Mouse (Mus musculus): Measurements from ENCODE around the gene Tbc1d8. TPM values are rescaled to one million over a fixed set of nuclear protein-coding genes. Genes with fewer than 3 reads are reported as not detected.

Gene Tbc1d8
- polyA plus RNA-seq, 1 experiment from 2014 or later = 18.0 TPM

- ATAC-seq = no peak
- no peaks in the 10 kb centered on the region for H3K9me3 ChIP-seq (ENCODE audit: low read length)
- H3K27me3 ChIP-seq (replicated peaks; ENCODE audit: insufficient read depth, low read length) = no peaks in the 10 kb centered on the region
- no peak overlapping the region for H3K4me2 ChIP-seq (replicated peaks; ENCODE audit: low read depth, low read length)
- H3K9ac ChIP-seq (replicated peaks; ENCODE audit: low read depth) = no peak overlapping the region
- no peaks in the 10 kb centered on the region for H3K36me3 ChIP-seq (ENCODE audit: insufficient read depth, low read length)
- no peak for DNase-seq (ENCODE audit: low spot score)
- WGBS = 84% methylated on average over 7 of the region's 7 CpGs
- TF ChIP-seq CTCF (IDR thresholded peaks at IDR 0.05) = no peak
- no peak for TF ChIP-seq EP300 (IDR thresholded peaks at IDR 0.05)
- H3K4me3 ChIP-seq (ENCODE audit: low read depth, low read length) = no peak overlapping the region
- H3K4me1 ChIP-seq (ENCODE audit: insufficient read depth, low read depth, low read length) = no peaks in the 10 kb centered on the region
- H3K27ac ChIP-seq (ENCODE audit: low read length) = no peak overlapping the region
These were observed 42.8 kb upstream of the Tbc1d8 start for GRCm38 (mm10) chr1:39521326-39521725.

DNA sequence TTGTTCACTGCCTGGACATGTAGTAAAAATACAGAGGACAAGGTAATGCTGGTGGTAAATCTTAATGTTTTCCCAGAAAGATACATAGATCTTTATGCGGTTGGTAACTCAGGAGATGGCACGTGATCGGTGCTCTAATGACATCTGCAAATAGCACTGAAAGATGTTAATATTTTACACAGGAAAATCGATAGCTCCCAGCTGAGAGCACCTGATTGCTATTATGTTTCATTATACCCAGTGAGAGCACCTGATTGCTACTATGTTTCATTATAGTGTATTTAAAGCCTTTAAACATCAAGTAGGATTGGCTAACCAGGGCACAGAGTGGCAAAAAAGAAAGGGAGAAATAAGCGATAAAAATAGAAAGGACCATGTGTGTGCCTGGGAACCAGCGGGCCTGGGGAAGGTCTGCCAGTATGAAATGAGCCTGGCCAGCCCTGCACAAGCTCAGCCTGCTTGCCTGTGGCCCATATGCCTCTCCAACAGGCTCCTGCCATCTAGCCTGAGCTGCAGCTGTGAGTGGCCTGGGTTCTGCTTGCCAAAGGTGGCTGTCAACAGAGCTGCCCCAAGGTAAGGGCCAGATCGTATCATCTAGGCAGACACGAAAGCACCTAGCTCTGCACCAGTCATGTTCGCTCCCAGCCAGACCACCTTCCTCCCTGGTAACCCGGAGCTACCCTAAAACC lies 36.9 kb upstream of the Tbc1d8 start:
- no peaks in the 10 kb centered on the region for H3K36me3 ChIP-seq (ENCODE audit: insufficient read depth, low read length)
- DNase-seq (ENCODE audit: low spot score) = no peak
- no peak overlapping the region for H3K4me3 ChIP-seq (ENCODE audit: low read depth, low read length)
- no peak overlapping the region for H3K9ac ChIP-seq (replicated peaks; ENCODE audit: low read depth)
- no peak for TF ChIP-seq CTCF (IDR thresholded peaks at IDR 0.05)
- no peak for TF ChIP-seq EP300 (IDR thresholded peaks at IDR 0.05)
- H3K27me3 ChIP-seq (replicated peaks; ENCODE audit: insufficient read depth, low read length) = no peaks in the 10 kb centered on the region
- no peaks in the 10 kb centered on the region for H3K4me1 ChIP-seq (ENCODE audit: insufficient read depth, low read depth, low read length)
- ATAC-seq = no peak
- H3K4me2 ChIP-seq (replicated peaks; ENCODE audit: low read depth, low read length) = no peak overlapping the region
- no peak overlapping the region for H3K27ac ChIP-seq (ENCODE audit: low read length)
- no peaks in the 10 kb centered on the region for H3K9me3 ChIP-seq (ENCODE audit: low read length)
- WGBS = 82% methylated on average over 10 of the region's 10 CpGs

- no peaks in the 10 kb centered on the region for H3K4me1 ChIP-seq (ENCODE audit: insufficient read depth, low read depth, low read length)
- no peaks in the 10 kb centered on the region for H3K36me3 ChIP-seq (ENCODE audit: insufficient read depth, low read length)
- H3K27ac ChIP-seq (ENCODE audit: low read length) = no peak overlapping the region
- WGBS = 81% methylated on average over 1 of the region's 1 CpGs
- DNase-seq (ENCODE audit: low spot score) (no peak), ATAC-seq (no peak)
- no peaks in the 10 kb centered on the region for H3K9me3 ChIP-seq (ENCODE audit: low read length)
- no peak overlapping the region for H3K4me2 ChIP-seq (replicated peaks; ENCODE audit: low read depth, low read length)
- H3K27me3 ChIP-seq (replicated peaks; ENCODE audit: insufficient read depth, low read length) = no peaks in the 10 kb centered on the region
- H3K4me3 ChIP-seq (ENCODE audit: low read depth, low read length) = no peak overlapping the region
- no peak for TF ChIP-seq EP300 (IDR thresholded peaks at IDR 0.05)
- no peak for TF ChIP-seq CTCF (IDR thresholded peaks at IDR 0.05)
- no peak overlapping the region for H3K9ac ChIP-seq (replicated peaks; ENCODE audit: low read depth)
These were observed 33.6 kb upstream of the Tbc1d8 start for GRCm38 (mm10) chr1:39512183-39512582.

DNA sequence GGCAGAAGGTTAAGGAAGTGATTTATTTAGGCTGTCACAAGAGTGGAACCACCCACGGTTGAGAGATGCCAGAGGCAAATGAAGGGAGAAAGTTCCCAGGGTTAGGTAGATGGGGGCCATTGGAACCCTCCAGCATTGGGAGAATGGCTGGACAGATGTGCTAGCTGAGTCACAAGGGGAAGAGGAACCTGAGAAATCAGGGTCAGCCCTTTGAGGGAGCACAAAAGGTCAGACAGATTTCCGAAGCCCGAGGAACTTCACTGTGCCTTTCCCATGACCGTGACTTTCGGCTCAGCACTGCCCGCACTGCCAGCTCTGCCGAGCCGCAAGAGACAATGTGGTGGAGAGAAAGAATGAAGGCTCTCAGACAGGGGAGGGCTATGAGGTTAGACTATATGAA lies 33.2 kb upstream of the Tbc1d8 start:
- no peaks in the 10 kb centered on the region for H3K27me3 ChIP-seq (replicated peaks; ENCODE audit: insufficient read depth, low read length)
- H3K4me1 ChIP-seq (ENCODE audit: insufficient read depth, low read depth, low read length) = no peaks in the 10 kb centered on the region
- H3K4me3 ChIP-seq (ENCODE audit: low read depth, low read length) = no peak overlapping the region
- H3K9me3 ChIP-seq (ENCODE audit: low read length) = no peaks in the 10 kb centered on the region
- no peak for TF ChIP-seq EP300 (IDR thresholded peaks at IDR 0.05)
- TF ChIP-seq CTCF (IDR thresholded peaks at IDR 0.05) = no peak
- DNase-seq (ENCODE audit: low spot score) = no peak
- H3K4me2 ChIP-seq (replicated peaks; ENCODE audit: low read depth, low read length) = no peak overlapping the region
- H3K27ac ChIP-seq (ENCODE audit: low read length) = no peak overlapping the region
- no peaks in the 10 kb centered on the region for H3K36me3 ChIP-seq (ENCODE audit: insufficient read depth, low read length)
- WGBS = 77% methylated on average over 8 of the region's 8 CpGs
- no peak for ATAC-seq
- H3K9ac ChIP-seq (replicated peaks; ENCODE audit: low read depth) = no peak overlapping the region

DNA sequence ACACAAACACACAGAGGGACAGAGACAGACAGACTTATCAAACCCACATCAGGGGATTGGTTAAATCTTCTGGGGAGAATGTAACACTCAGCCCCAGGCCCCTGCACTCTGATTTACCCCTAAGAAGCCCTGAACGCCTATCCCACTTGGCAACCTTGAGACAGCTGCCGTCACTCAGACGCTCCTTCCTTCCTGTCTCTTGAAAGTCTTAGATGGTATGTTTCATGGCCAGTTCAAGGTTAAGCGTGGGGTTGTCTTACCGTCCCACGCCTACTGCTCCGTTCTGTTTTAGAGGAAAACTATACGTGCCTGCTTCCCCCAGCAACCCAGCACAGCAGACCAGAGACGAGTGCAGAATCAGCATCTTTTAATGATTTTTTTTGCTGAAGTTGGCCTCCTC lies 27.0 kb upstream of the Tbc1d8 start:
- Histone ChIP-seq H3K9me3 (ENCODE audit: low read length) (no peaks in the 10 kb centered on the region), H3K4me2 (replicated peaks; ENCODE audit: low read depth, low read length) (no peak overlapping the region), H3K27me3 (replicated peaks; ENCODE audit: insufficient read depth, low read length) (no peaks in the 10 kb centered on the region), H3K4me1 (ENCODE audit: insufficient read depth, low read depth, low read length) (no peaks in the 10 kb centered on the region), H3K9ac (replicated peaks; ENCODE audit: low read depth) (no peak overlapping the region), H3K27ac (ENCODE audit: low read length) (no peak overlapping the region), H3K4me3 (ENCODE audit: low read depth, low read length) (no peak overlapping the region), H3K36me3 (ENCODE audit: insufficient read depth, low read length) (no peaks in the 10 kb centered on the region)
- WGBS = 43% methylated on average over 9 of the region's 9 CpGs
- ATAC-seq (no peak), DNase-seq (ENCODE audit: low spot score) (no peak)
- TF ChIP-seq CTCF (IDR thresholded peaks at IDR 0.05) (no peak), EP300 (IDR thresholded peaks at IDR 0.05) (no peak)

GRCm38 (mm10) chr1:39504261-39504660 lies 25.7 kb upstream of the Tbc1d8 start:
- ATAC-seq = 0 out of 2 replicates have a peak, but pooled peaks have one; percentile 47

More at GRCm38 (mm10) chr1:39504261-39504660, 25.7 kb upstream of the Tbc1d8 start:
- Histone ChIP-seq H3K4me3 (ENCODE audit: low read depth, low read length) (no peak overlapping the region), H3K27me3 (replicated peaks; ENCODE audit: insufficient read depth, low read length) (no peaks in the 10 kb centered on the region), H3K9ac (replicated peaks; ENCODE audit: low read depth) (no peak overlapping the region), H3K9me3 (ENCODE audit: low read length) (no peaks in the 10 kb centered on the region), H3K36me3 (ENCODE audit: insufficient read depth, low read length) (no peaks in the 10 kb centered on the region), H3K4me2 (replicated peaks; ENCODE audit: low read depth, low read length) (no peak overlapping the region), H3K27ac (ENCODE audit: low read length) (no peak overlapping the region), H3K4me1 (ENCODE audit: insufficient read depth, low read depth, low read length) (no peaks in the 10 kb centered on the region)
- peak; percentile 76 for TF ChIP-seq CTCF (IDR thresholded peaks at IDR 0.05)
- TF ChIP-seq EP300 (IDR thresholded peaks at IDR 0.05) = no peak
- DNase-seq (ENCODE audit: low spot score) = peak; percentile 71
- 7% methylated on average over 1 of the region's 1 CpGs for WGBS
